Mouse (Mus musculus): Measurements from ENCODE around the gene Blm. TPM values are rescaled to one million over a fixed set of nuclear protein-coding genes. Genes with fewer than 3 reads are reported as not detected.

The Blm gene
- polyA plus RNA-seq, 1 experiment from 2014 or later = 10.1 TPM

- no peak overlapping the region for H3K9ac ChIP-seq
- no peaks in the 10 kb centered on the region for H3K27me3 ChIP-seq (replicated peaks)
- H3K4me3 ChIP-seq = no peak overlapping the region
- no peak for ATAC-seq (replicated peaks)
- H3K27ac ChIP-seq = no peak overlapping the region
- no peak overlapping the region for H3K4me2 ChIP-seq
- WGBS = 60% methylated on average over 8 of the region's 8 CpGs
- no peaks in the 10 kb centered on the region for H3K36me3 ChIP-seq (replicated peaks)
- no peaks in the 10 kb centered on the region for H3K4me1 ChIP-seq
- H3K9me3 ChIP-seq = no peaks in the 10 kb centered on the region
Observed at GRCm38 (mm10) chr7:80558101-80558500, 23.2 kb upstream of the Blm start.

GRCm38 (mm10) chr7:80557161-80557560 is 22.2 kb upstream of the Blm start:
- 78% methylated on average over 4 of the region's 4 CpGs for WGBS
- H3K36me3 ChIP-seq (replicated peaks) = no peaks in the 10 kb centered on the region
- H3K4me2 ChIP-seq = no peak overlapping the region
- H3K9ac ChIP-seq = no peak overlapping the region
- no peaks in the 10 kb centered on the region for H3K4me1 ChIP-seq
- ATAC-seq (replicated peaks) = no peak
- H3K9me3 ChIP-seq = no peaks in the 10 kb centered on the region
- no peak overlapping the region for H3K4me3 ChIP-seq
- no peaks in the 10 kb centered on the region for H3K27me3 ChIP-seq (replicated peaks)
- no peak overlapping the region for H3K27ac ChIP-seq

GRCm38 (mm10) chr7:80556166-80556565 is 21.2 kb upstream of the Blm start:
- Histone ChIP-seq H3K4me1 (no peaks in the 10 kb centered on the region), H3K4me2 (no peak overlapping the region), H3K9ac (no peak overlapping the region), H3K36me3 (replicated peaks) (no peaks in the 10 kb centered on the region), H3K4me3 (no peak overlapping the region), H3K27ac (no peak overlapping the region), H3K27me3 (replicated peaks) (no peaks in the 10 kb centered on the region), H3K9me3 (no peaks in the 10 kb centered on the region)
- 81% methylated on average over 3 of the region's 3 CpGs for WGBS
- no peak for ATAC-seq (replicated peaks)

- no peaks in the 10 kb centered on the region for H3K27me3 ChIP-seq (replicated peaks)
- H3K27ac ChIP-seq = no peak overlapping the region
- no peaks in the 10 kb centered on the region for H3K36me3 ChIP-seq (replicated peaks)
- H3K9ac ChIP-seq = no peak overlapping the region
- 75% methylated on average over 3 of the region's 3 CpGs for WGBS
- no peak for ATAC-seq (replicated peaks)
- no peak overlapping the region for H3K4me2 ChIP-seq
- H3K9me3 ChIP-seq = no peaks in the 10 kb centered on the region
- H3K4me1 ChIP-seq = no peaks in the 10 kb centered on the region
- no peak overlapping the region for H3K4me3 ChIP-seq
Observed at GRCm38 (mm10) chr7:80555146-80555545, 20.2 kb upstream of the Blm start.

- 0 out of 2 replicates have a peak overlapping the region, but pooled peaks have one; percentile 17 for H3K27ac ChIP-seq
- no peak overlapping the region for H3K4me2 ChIP-seq
- no peaks in the 10 kb centered on the region for H3K27me3 ChIP-seq (replicated peaks)
- H3K4me1 ChIP-seq = no peaks in the 10 kb centered on the region
- H3K9me3 ChIP-seq = no peaks in the 10 kb centered on the region
- H3K36me3 ChIP-seq (replicated peaks) = no peaks in the 10 kb centered on the region
- H3K4me3 ChIP-seq = no peak overlapping the region
- no peak for ATAC-seq (replicated peaks)
- 77% methylated on average over 22 of the region's 22 CpGs for WGBS
- no peak overlapping the region for H3K9ac ChIP-seq
Observed at GRCm38 (mm10) chr7:80554180-80555021, 19.5 kb upstream of the Blm start.

- no peaks in the 10 kb centered on the region for H3K36me3 ChIP-seq (replicated peaks)
- no peaks in the 10 kb centered on the region for H3K9me3 ChIP-seq
- H3K4me2 ChIP-seq = no peak overlapping the region
- no peak overlapping the region for H3K9ac ChIP-seq
- no peak overlapping the region for H3K4me3 ChIP-seq
- no peak overlapping the region for H3K27ac ChIP-seq
- no peaks in the 10 kb centered on the region for H3K27me3 ChIP-seq (replicated peaks)
- no peak for ATAC-seq (replicated peaks)
- 87% methylated on average over 7 of the region's 7 CpGs for WGBS
- H3K4me1 ChIP-seq = no peaks in the 10 kb centered on the region
Observed at GRCm38 (mm10) chr7:80548513-80549260, 13.8 kb upstream of the Blm start.

GRCm38 (mm10) chr7:80542139-80542831 is 7.4 kb upstream of the Blm start:
- H3K9ac ChIP-seq = no peak overlapping the region
- H3K4me2 ChIP-seq = no peak overlapping the region
- H3K27ac ChIP-seq = no peak overlapping the region
- no peaks in the 10 kb centered on the region for H3K9me3 ChIP-seq
- no peaks in the 10 kb centered on the region; the same call in 1 of the 2 replicates for H3K27me3 ChIP-seq (replicated peaks)
- 82% methylated on average over 7 of the region's 7 CpGs for WGBS
- no peak overlapping the region for H3K4me3 ChIP-seq
- no peaks in the 10 kb centered on the region for H3K4me1 ChIP-seq
- H3K36me3 ChIP-seq (replicated peaks) = no peaks in the 10 kb centered on the region
- no peak for ATAC-seq (replicated peaks)

GRCm38 (mm10) chr7:80539581-80539980 is 4.7 kb upstream of the Blm start:
- Histone ChIP-seq H3K4me1 (no peaks in the 10 kb centered on the region), H3K9me3 (no peaks in the 10 kb centered on the region), H3K27ac (no peak overlapping the region), H3K36me3 (replicated peaks) (no peaks in the 10 kb centered on the region), H3K4me3 (no peak overlapping the region), H3K27me3 (replicated peaks) (no peaks in the 10 kb centered on the region; the same call in 1 of the 2 replicates), H3K9ac (no peak overlapping the region), H3K4me2 (no peak overlapping the region)
- ATAC-seq (replicated peaks) = no peak
- 68% methylated on average over 5 of the region's 5 CpGs for WGBS

GRCm38 (mm10) chr7:80534291-80535008 is 469 bp downstream of the Blm start:
- peak overlapping the region; percentile 68 for H3K9ac ChIP-seq
- peak overlapping the region; percentile 91 for H3K4me3 ChIP-seq
- WGBS = 2% methylated on average over 32 of the region's 32 CpGs
- peak; percentile 14; the same call in 1 of the 2 replicates for ATAC-seq (replicated peaks)
- H3K9me3 ChIP-seq = no peaks in the 10 kb centered on the region
- H3K4me2 ChIP-seq = peak overlapping the region; percentile 87
- peak overlapping the region; percentile 55; the same call in 1 of the 2 replicates for H3K27ac ChIP-seq
- peaks cover 11% of the 10 kb centered on the region for H3K4me1 ChIP-seq
- no peaks in the 10 kb centered on the region for H3K27me3 ChIP-seq (replicated peaks)
- no peaks in the 10 kb centered on the region for H3K36me3 ChIP-seq (replicated peaks)

GRCm38 (mm10) chr7:80531087-80531486 is 3.8 kb downstream of the Blm start:
- WGBS = 95% methylated on average over 6 of the region's 6 CpGs
- Histone ChIP-seq H3K4me3 (no peak overlapping the region), H3K36me3 (replicated peaks) (no peaks in the 10 kb centered on the region), H3K4me1 (peaks cover 11% of the 10 kb centered on the region), H3K27me3 (replicated peaks) (no peaks in the 10 kb centered on the region), H3K9ac (no peak overlapping the region), H3K4me2 (no peak overlapping the region), H3K9me3 (no peaks in the 10 kb centered on the region), H3K27ac (no peak overlapping the region)
- no peak for ATAC-seq (replicated peaks)

- Histone ChIP-seq H3K4me2 (no peak overlapping the region), H3K4me1 (peaks cover 11% of the 10 kb centered on the region), H3K4me3 (no peak overlapping the region), H3K9ac (no peak overlapping the region), H3K27me3 (replicated peaks) (no peaks in the 10 kb centered on the region), H3K27ac (no peak overlapping the region), H3K9me3 (no peaks in the 10 kb centered on the region), H3K36me3 (replicated peaks) (no peaks in the 10 kb centered on the region)
- whole genome bisulfite sequencing = 86% methylated on average over 2 of the region's 2 CpGs
- ATAC-seq (replicated peaks) = no peak
Observed at GRCm38 (mm10) chr7:80530646-80531045, 4.3 kb downstream of the Blm start.

- Histone ChIP-seq H3K27ac (no peak overlapping the region), H3K4me3 (no peak overlapping the region), H3K9ac (no peak overlapping the region), H3K9me3 (no peaks in the 10 kb centered on the region), H3K4me2 (no peak overlapping the region), H3K27me3 (replicated peaks) (no peaks in the 10 kb centered on the region), H3K4me1 (no peaks in the 10 kb centered on the region), H3K36me3 (replicated peaks) (no peaks in the 10 kb centered on the region)
- ATAC-seq (replicated peaks) = no peak
- WGBS = 83% methylated on average over 6 of the region's 6 CpGs
Observed at GRCm38 (mm10) chr7:80526698-80527097, 8.2 kb downstream of the Blm start.
